Mouse (Mus musculus) thymus, postnatal 10 days (tissue): ENCODE data around the gene Itk.

Source experiments
- DNase-seq, 2 experiments: peaks; one replicate each; pipeline ENCODE4 v3.0.0; 2021; ENCODE audit warnings: low spot score in 2 of 2

Gene Itk

DNA sequence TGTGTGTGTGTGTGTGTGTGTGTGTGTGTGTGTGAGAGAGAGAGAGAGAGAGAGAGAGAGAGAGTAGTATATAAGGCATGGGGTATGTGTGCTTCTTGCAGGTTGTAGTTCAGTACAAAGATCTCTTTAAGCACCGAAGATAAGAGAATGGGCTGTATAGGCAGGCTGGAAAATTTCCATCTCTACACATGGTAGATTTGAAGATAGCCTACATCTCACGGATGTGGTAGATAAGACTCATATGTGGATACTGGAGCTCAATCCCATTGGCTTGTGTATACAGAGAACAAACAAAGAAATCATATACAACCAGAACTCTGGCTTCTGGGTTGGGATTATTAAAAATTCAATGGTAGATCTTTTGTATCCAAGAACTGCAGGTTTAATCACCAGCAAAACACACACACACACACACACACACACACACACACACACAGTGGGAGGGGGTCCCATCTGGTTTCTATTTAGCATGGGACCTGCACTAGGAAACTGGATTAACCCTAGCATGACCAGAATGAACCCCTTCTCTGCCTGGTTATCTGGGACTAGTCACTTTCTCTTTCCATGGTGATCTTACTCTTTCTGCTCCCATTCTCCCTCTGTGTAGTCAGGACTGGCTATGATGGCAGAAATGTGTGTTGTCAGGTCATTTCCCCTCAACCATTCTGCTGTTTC is 28.2 kb downstream of the Itk start:
- no peak for DNase-seq

DNA sequence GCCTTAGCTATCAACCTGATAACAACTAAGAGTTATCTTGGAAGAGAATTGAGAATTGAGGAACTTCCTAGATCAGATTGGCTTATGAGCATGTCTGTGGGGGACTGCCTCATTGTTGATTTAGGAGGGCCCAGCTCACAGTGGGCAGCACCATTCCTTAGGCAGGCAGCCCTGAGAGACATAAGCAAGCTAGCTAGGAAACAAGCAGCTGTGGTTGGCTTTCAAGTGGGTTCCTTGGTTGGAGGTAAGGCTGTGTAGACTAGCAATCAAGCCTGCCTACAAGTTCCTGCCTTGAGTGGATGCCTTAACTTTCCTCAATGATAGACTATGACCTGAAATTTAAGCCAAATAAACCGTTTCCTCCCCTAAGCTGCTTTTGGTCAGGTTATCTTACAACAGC is 30.9 kb downstream of the Itk start:
- DNase-seq = no peak

DNA sequence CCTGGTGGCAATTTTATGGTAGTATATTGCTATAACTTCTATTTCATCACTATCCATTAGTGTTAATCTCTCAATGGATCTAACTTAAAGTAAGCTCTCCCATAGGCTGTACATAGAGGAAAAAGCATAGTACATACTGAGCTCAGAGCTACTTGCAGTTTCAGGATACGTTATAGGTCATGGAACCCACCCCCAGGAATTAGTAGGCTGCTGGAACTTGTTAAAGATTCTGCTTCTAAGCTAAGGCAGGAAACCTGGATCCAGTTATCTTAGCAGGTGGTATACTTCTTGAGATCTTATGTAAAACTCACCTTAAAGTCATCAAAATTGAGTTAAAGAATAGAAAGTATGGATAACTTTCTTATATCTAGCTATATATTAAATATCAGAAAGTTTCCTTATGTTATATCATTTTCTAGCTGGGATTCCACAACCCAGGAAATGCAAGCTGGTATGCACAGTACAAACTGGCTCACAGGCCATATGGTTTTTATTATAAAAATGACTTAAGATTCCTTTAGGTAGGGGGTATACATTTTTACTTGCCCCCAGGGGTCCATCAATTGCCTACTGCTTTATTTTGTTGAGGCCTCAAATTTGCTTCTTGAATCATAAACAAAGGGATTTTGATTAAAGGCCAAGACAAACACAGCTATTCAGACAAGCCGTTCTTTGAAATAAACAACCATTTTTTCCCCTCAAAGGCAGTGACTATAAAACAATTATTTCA is 39.5 kb downstream of the Itk start:
- DNase-seq = no peak

DNA sequence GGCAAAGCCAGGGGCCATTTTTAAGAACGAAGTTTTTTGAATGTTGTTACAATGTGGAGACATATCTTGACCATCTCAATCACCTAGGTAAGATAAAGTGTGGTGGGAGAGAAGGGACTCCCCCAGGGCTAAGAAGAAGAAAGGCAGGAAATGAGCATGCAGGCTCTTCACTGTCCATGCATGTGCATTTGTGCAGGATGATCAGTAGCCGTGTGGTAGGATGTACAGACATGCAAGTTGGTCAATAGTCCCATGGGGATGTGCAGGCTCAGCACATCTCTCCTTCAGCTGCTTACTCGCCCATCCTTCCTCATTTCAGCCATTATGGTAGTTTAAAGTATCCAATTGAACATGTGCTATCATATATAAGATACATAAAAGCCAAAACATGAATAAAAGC is 40.9 kb downstream of the Itk start:
- no peak for DNase-seq

DNA sequence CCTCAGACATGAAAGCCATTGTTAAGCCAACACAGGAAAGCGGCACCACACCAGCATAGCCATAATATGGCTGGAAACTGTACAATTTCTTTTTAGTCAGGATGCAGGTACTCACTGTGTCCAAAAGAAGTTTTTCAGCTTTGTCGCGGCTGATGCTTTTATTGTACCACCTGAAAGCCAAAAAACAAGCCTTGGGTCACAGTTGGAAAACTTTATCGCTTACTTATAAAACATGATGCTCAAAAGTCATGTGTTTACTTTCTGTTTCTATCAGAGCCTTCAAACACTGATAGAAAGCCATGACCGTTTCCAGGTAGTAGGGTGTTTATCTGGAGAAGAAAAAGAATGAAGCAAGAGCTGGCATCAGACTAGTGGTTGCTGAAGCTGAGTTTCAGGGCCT is 41.6 kb downstream of the Itk start:
- no peak for DNase-seq

DNA sequence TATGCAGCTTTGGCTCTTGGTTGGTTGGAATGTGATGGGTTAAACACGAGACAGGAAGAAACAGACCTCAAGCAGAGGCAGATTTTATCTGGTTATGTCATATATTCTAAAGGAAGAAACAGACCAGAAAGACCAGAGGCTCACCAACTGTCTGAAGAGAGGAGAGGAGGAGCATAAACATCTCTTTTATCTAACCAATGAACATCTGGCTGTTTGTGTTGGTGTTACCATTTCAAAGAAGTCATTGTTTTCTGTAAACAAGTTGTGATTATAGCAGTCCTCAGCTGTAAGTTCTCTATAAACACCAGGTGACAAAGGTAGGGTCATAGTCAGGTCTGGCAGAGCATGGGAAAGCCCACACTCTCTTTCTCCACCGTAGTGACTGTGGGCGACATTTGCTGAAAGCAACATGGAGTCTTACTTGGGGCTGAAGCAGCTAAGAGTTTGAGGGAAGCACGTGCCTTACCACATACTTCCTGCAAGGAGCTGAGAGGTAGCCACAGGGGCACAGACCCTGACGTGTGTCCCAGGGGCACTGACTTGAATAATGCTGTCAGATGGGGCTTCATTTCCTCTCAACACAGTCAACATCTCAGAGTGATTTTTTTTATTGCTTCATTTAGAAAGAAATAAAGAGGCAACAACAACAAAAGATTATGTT is 45.3 kb downstream of the Itk start:
- DNase-seq = peak; percentile 46 to 55

DNA sequence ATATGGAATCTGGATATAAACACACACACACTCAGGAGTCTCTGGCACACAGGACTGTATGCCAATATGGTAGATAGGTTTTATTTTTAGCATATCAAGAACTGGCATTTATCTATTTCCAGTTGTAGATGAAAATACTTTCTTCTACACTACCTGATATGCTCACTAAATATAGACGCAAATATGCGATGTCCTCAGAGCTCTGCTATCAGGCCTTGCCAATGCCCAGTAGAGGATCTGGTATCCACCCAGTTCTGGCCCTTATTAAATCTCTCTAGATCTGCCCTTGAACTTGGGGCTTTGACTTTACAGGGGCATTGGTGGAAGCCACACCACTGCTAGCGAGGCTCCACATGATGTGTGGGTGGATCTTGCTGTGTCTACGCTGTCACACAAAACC is 47.4 kb downstream of the Itk start:
- DNase-seq = no peak

DNA sequence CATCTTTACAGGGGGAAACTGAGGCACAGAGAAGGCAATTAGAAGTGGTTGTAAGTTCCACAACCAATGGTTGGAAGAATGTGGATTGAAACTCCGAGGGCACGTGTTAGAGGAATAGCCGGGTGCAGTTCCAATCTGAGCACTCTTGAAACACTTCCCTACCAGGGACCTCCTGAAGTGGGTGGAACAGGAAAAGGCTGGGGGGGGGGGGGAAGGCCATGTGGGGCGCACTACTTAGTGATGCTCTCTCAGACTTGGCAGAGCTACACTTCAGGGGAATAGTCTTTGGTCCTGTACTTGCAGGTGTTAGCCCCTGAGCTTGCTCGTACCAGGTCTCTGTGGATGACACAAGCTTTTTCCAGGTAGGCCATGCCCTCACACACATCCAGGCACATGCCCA is 53.3 kb downstream of the Itk start:
- DNase-seq = no peak

DNA sequence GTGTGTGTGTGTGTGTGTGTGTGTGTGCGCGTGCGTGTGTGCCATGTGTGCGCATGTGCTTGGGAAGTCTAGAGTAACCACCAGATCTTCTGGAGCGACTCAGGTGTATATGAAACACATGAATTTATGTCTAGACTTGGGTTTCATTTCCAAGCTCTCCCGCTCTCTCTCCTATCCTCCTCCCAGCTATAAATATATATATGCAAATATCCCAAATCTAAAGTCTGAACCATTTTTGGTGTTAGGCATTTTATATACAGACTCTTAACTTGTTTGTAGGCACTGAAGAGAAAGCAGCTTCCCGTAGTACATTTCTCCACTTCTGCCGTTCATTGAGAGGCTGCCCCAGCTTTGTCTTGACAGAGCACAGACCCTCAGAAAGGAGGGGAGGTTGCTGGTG is 57.1 kb downstream of the Itk start:
- DNase-seq = no peak

DNA sequence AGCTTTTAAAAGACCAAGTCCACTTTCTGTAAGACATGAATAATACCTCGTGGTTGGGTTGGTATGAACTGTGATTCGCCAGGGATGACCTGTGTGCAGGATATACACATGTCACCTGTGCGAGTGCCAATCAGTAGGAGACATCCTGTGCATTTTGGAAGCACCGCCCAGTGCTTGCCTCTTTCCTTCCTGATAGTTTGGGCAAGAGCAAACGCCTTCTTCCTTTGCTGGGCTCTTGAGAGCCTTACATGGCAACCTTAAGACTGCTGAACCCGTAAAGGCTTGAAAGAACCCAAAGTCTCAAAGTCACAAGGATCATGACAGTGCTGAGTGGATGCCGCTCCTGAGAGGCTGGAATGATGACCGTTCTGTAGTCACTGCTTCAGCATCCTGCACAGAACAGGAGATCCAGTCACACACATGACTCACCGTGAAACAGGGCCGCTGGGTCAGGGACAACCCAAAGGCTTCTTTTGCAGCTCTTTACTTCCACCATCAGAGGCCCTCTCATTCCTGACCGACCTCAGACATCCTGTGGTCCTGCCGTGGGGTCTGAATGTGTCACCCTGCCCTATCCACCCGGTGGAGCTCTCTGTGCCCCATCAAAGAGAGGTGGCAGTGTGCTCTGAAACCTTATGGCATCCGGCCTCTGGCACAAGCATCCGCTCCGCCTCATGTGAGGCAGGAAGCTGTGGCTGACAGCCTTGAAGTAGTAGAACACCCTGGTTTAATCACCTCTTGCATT is 62.9 kb downstream of the Itk start:
- peak; percentile 72 for DNase-seq

DNA sequence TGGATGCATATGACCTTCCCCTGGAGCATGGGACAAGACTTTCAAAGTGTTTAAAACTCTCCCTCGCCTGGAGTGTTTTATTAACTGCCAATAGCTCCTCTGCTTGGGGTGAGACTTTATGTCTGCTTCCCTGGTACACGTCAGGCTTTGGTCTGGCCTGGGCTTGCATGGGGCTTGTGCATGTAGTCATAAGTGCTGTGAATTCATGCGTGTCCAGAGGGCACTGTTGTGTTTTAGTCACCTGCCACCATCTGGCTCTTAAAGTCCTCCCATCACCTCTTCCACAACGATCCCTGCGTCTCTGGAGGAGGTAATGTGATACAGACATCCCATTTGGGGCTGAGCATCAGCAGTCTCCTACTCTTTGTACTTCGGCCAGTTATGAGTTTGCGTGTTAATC is 67.8 kb downstream of the Itk start:
- no peak for DNase-seq

DNA sequence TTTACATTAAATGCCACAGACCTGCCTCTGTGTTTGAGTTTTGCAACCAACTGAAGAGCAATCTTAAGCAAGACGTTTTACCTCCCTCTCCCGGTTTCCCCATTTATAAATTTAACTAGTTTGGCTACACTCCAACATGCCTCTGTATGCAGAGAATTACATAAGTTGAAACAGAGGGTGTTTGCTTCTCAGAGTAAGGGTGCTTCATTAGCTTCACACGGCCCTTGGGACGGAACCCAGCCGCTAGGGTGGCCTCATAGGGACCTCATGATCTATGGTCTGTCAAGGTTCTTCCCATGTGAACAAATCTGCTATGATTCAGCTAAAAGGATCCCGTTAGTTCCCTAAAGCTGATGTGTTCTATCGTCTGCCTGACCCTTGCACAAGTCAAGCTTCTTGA is 74.8 kb downstream of the Itk start:
- DNase-seq = no peak

DNA sequence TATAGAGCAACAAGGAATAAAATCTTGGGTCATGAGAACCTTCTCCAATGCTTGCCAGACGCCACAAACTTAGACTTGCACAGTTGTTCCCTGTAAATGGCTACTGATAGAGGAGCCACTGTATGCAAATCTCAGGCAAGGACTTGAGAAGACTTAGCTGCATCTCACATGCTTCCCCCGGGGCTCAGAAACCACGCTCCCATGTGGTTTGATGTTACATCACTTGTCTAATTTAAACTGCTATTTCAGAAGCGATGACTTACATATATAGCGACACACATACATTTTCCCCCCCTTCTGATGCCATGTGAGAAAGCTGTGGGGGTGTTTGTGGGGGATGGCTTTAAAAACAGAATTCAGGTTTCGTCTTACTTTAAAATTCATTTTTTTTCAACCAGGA is 75.5 kb downstream of the Itk start:
- DNase-seq = no peak

DNA sequence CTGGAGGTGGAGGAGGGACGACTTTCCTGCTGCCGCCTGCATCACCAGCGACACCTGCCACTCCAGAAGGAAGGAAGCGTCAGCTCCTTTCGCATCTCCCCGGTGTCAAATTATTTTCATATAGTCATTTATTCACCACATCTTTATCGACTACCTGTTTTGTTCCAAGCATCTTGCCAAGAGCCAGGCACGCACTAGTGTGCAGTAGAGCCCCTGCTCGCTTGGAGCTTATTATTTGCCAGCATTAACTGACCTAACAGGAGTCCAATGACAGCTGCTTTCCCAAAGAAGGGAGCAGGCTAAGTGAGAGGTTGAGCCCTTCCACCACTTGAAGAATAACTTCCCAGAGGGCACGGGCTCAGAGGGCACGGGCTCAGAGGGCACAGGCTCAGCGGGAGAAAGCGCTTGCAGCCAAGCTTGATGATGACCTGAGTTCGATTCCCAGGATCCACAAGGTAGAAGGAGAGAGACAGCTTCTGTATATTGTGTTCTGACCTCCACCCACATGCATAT is 76.7 kb downstream of the Itk start, which contains the start of gene Cyfip2:
Gene Cyfip2 (minus strand): TSS at position 337 of the 513 bp plus-strand sequence.
- peak in 1 of 2 experiments; percentile 26 for DNase-seq

DNA sequence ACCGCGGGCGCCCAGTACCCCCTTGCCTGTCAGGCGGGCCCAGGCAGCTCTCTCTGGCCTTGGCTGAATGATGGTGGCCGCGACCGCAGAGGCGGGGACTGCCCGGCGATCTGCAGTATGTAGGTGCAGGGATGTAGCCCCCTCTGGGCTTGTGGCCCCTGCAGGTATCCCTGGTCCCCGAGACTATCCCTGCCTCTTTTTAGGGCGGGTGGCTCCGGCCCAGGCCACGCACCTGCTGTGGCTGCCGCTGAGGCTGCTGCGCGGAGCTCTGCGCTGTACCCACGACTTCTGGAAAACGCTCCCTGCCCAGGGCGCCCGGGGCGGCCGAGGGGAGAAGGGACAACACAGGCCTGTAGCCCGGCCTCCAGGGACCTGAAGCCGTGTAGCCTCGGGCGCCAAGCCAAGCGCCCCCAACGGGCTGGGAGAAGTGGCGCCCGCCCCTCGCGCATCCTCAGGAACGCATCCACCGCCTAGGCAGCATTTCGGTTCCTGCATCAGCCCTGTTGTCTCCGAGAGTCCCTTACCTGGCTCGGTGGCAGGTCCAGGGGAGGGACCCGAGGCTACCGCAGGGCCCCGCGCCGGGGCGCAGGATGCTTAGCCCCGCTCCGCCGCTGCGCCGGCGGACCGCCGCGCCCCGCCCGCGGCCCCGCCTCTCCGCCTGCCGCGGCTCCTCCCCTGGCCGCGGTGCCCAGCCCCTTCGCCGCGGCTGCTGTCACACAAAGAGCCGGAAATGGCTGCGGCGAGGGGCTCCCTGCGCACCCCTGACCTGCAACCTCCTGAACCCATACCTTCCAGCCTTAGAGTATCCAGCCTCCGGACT is 77.4 kb downstream of the Itk start:
- DNase-seq = peak; percentile 72 to 79

DNA sequence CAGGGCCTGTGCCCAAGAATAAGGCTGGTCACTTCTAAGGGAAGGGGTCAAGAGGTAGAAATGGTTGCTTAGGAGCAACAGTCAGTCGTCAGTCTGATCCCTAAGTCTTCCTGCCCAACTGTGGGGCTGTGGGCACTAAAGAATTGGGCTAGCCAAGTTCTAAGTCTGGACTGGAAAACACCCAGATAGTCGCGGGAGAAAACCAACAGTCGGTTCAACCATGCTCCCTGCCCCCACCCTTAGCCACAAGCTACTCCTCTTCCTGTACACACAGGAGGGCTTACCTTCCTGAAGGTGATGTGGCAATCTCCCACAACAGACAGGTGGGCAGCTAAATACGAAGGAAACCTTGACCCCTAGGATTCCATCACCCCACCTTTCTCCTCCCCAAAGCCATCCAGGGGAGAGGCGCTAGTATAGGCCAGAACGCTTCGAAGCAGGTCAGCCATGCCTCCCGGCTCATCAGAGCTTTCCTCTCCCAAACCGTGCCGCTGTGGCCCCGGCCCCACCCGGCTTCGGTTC is 78.1 kb downstream of the Itk start:
- peak; percentile 54 to 63 for DNase-seq

DNA sequence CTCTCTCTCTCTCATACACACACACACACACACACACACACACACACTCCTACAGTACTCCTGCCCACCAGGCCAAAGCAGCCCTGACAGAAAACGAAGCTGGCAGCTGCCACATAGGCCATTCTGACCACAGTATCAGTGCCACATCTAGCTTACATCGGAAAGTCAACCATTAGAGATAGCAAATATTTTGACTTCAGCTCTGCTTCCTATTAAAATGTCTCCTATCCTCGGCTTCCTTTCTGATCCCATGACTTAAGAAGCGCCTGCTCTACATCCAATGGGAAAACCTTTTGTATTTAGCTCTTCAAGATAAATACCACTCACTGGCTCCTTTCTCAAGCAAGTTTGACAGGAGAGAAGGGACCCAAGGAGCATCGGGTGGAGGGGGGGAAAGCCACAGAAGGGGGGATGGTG is 78.7 kb downstream of the Itk start:
- DNase-seq = no peak

DNA sequence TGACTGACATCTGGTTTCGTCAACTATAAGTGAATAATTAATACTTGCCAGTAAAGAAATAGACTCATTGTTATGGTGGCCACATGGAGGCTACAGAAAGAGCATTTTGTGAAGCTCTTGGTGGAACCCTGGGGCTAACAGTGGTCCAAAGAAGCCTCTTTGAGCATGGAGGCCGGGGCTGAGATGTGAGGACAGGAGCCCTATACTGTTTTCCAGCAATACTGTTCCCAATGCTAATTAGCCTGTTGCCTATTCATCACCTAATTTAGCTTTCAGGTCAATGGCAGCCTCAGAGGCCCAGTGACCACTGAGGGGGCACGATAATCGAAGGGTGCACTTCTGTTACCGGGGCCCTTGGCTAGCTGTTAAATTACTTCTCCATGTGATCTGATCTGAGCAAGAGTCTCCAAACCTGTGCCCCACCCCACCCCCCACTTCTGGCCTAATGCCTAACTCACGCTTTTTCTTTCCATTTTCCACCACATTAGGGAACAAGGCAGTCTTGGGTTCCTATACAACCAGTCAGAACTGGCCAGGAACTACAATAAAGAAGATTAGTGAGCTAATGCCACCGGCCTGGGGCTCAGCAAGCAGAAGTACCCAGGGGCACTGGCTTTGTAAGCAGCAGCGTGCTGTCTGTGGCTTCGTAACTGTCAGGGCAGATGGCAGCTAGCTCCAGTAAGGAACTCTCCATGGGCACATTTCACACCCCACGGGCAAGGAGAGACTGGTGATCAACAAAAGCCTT is 79.3 kb downstream of the Itk start:
- peak in 1 of 2 experiments; percentile 46 for DNase-seq

DNA sequence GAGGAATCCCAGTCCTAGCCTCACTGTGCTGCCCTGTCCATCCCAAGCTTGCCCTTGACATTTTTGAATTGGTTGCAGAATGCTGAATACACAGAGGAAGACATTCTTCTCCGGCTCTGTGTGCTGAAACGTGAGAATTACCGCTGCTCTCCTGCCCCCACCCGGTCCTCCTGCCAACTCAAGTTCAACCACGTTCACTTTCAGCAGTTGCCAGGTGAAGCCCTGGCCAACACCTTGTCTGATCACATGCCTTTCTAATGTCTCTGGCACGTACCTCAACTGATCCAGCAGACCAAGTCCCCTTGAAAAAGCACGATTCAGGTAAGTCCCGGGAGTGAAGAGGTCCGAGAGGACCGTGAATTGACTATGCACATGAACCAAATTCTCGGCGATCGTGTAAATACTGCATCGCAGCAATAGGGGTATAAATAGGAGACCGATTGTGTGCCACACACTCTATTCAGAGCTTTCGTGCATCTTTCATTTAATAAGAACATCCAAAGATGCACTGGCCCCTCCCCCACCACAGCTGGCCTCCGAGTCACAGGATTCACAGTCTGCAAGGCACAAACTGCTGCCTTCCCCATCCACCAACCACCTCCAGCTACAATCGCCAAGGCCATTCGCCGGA is 80.1 kb downstream of the Itk start:
- DNase-seq = peak; percentile 67 to 74
